Mouse (Mus musculus): ENCODE data around the gene Cadps. TPM values are rescaled to one million over a fixed set of nuclear protein-coding genes. Genes with fewer than 3 reads are reported as not detected.

Gene Cadps
- polyA plus RNA-seq, 1 experiment from 2014 or later, result 0.13 TPM

DNA sequence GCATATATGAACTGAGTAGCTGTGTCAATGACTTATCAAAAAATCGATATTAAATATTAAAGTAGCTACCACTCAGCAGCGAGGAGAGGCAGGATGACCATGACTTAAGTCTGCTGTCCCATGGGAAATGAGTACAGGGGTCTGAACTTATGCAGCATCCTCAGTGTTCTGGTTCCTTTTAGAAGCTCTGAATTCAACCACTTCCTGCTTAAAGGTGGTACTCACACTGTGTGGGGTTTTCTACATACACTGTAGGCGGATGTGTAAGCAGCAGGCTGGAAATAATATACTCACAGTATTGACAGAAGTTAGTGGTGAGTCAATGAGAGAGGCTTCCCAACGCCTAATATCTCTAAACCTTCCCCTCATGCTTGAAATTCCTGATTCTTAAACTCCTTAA lies 215.9 kb downstream of the Cadps start:
- no peaks in the 10 kb centered on the region for H3K4me1 ChIP-seq (replicated peaks; ENCODE audit: insufficient read depth, low read length)
- H3K9ac ChIP-seq (ENCODE audit: low read depth, low read length), result no peak overlapping the region
- no peaks in the 10 kb centered on the region for H3K9me3 ChIP-seq (replicated peaks; ENCODE audit: low read length)
- H3K27ac ChIP-seq, result no peak overlapping the region
- no peaks in the 10 kb centered on the region for H3K27me3 ChIP-seq (ENCODE audit: insufficient read depth, low read length)
- no peak overlapping the region for H3K4me2 ChIP-seq (ENCODE audit: low read length)
- no peak overlapping the region for H3K4me3 ChIP-seq (replicated peaks; ENCODE audit: low read depth, low read length)
- WGBS, result 78% methylated on average over 4 of the region's 4 CpGs
- no peak for TF ChIP-seq CTCF (IDR thresholded peaks at IDR 0.05; ENCODE audit: low read depth)
- no peak for ATAC-seq (replicated peaks; ENCODE audit: low FRiP score, low read depth)
- H3K36me3 ChIP-seq (ENCODE audit: insufficient read depth, low read length), result no peaks in the 10 kb centered on the region
- DNase-seq (ENCODE audit: low spot score), result no peak

DNA sequence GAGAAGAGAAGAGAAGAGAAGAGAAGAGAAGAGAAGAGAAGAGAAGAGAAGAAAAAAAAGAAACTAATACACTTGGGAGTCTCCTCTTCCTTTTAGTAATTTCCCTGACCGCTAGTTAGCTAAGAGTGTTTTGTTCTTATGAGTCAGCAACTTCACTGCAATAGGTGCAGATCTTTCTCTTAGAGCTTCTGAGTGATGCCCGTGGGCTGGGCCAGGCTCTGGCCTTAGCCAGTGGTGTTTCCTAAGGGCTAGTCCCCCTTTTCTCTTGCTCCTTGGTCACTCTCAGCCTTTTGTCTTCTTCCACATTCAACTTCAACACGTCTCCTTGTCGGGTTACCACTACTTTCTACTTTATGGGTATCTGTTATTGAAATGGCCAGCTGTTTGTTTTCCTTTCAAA lies 216.7 kb downstream of the Cadps start:
- Histone ChIP-seq H3K36me3 (ENCODE audit: insufficient read depth, low read length) (no peaks in the 10 kb centered on the region), H3K4me2 (ENCODE audit: low read length) (no peak overlapping the region), H3K4me1 (replicated peaks; ENCODE audit: insufficient read depth, low read length) (no peaks in the 10 kb centered on the region), H3K27me3 (ENCODE audit: insufficient read depth, low read length) (no peaks in the 10 kb centered on the region), H3K27ac (no peak overlapping the region), H3K4me3 (replicated peaks; ENCODE audit: low read depth, low read length) (no peak overlapping the region), H3K9me3 (replicated peaks; ENCODE audit: low read length) (no peaks in the 10 kb centered on the region), H3K9ac (ENCODE audit: low read depth, low read length) (no peak overlapping the region)
- DNase-seq (ENCODE audit: low spot score) (no peak), ATAC-seq (replicated peaks; ENCODE audit: low FRiP score, low read depth) (no peak)
- TF ChIP-seq CTCF (IDR thresholded peaks at IDR 0.05; ENCODE audit: low read depth), result no peak
- 84% methylated on average over 4 of the region's 4 CpGs for WGBS

DNA sequence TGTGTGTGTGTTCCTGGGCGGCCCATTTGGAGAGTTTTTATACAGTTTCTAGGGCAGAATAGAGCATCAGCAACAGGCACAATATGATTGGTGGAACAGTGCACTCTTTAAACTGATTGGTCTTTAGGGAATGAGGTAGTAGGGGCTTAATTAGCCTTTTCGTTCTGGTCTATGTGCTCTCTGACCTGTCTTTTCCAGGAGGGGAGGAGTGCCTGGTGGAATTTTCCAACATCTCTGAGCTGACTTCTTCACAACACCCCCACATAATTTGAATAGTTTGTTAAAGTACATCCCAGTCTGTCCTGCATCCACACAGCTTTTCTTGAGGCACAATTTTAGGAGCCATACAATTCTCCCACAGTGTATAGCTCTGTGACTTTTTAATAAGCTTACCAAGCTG lies 220.8 kb downstream of the Cadps start:
- Histone ChIP-seq H3K4me1 (replicated peaks; ENCODE audit: insufficient read depth, low read length) (no peaks in the 10 kb centered on the region), H3K4me3 (replicated peaks; ENCODE audit: low read depth, low read length) (no peak overlapping the region), H3K4me2 (ENCODE audit: low read length) (no peak overlapping the region), H3K9ac (ENCODE audit: low read depth, low read length) (no peak overlapping the region), H3K27ac (no peak overlapping the region), H3K27me3 (ENCODE audit: insufficient read depth, low read length) (no peaks in the 10 kb centered on the region), H3K36me3 (ENCODE audit: insufficient read depth, low read length) (no peaks in the 10 kb centered on the region), H3K9me3 (replicated peaks; ENCODE audit: low read length) (no peaks in the 10 kb centered on the region)
- TF ChIP-seq CTCF (IDR thresholded peaks at IDR 0.05; ENCODE audit: low read depth), result no peak
- no peak for DNase-seq (ENCODE audit: low spot score)
- 68% methylated on average over 2 of the region's 2 CpGs for WGBS
- ATAC-seq (replicated peaks; ENCODE audit: low FRiP score, low read depth), result no peak

DNA sequence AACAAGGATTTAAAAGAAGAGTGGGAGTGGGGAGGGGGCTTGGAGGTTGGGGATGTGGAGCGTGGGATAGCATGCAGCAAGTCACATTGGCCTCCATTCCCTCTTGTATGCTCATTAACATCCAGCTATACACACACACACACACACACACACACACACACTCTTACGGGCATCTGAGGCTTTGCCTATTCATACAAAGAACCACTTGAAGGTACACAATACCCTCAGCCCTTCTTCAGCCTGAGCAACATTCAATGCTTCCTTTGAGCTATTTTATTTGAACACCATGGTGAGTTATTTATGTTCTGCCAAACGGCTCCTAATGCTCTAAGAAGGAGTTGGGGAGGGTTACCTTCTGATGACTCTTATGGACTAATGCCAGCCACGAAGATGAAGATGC lies 227.6 kb downstream of the Cadps start:
- H3K9ac ChIP-seq (ENCODE audit: low read depth, low read length), result no peak overlapping the region

DNA sequence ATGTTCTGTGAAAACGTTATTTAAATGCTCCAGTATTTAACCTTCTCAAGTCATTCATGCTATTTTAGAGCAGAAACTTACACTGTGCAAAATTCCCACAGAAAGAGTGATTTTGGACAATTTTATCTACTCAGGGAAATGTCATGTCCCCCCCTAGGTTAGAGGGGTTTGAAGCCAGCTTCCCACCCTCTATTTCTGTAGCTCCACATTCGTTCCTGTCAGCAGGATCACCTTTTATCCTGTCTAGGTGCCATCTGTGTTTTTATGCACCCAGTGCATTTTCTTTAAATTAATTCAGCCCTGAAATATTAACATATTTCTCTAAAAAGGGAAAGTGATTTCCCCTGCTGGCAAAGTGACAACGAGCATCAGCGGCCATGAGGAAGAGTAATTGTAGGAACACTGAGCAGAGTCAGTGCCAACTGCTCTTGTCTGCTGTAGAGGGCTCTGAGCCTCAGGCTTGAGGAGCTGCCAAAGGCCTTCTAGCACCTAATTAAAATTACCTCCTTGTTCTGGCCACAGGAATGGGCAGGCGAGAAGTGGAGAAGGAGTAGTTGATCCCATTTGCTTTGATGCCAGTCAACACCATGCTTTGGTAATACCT lies 230.3 kb downstream of the Cadps start:
- ATAC-seq (replicated peaks; ENCODE audit: low FRiP score, low read depth) (no peak), DNase-seq (ENCODE audit: low spot score) (no peak)

More for the DNA sequence above, 227.6 kb downstream of the Cadps start:
- Histone ChIP-seq H3K4me3 (replicated peaks; ENCODE audit: low read depth, low read length) (no peak overlapping the region), H3K27me3 (ENCODE audit: insufficient read depth, low read length) (no peaks in the 10 kb centered on the region), H3K4me1 (replicated peaks; ENCODE audit: insufficient read depth, low read length) (no peaks in the 10 kb centered on the region), H3K36me3 (ENCODE audit: insufficient read depth, low read length) (no peaks in the 10 kb centered on the region), H3K27ac (no peak overlapping the region), H3K9me3 (replicated peaks; ENCODE audit: low read length) (no peaks in the 10 kb centered on the region), H3K4me2 (ENCODE audit: low read length) (no peak overlapping the region)
- DNase-seq (ENCODE audit: low spot score), result no peak
- 68% methylated on average over 4 of the region's 4 CpGs for WGBS
- ATAC-seq (replicated peaks; ENCODE audit: low FRiP score, low read depth), result no peak
- no peak for TF ChIP-seq CTCF (IDR thresholded peaks at IDR 0.05; ENCODE audit: low read depth)

DNA sequence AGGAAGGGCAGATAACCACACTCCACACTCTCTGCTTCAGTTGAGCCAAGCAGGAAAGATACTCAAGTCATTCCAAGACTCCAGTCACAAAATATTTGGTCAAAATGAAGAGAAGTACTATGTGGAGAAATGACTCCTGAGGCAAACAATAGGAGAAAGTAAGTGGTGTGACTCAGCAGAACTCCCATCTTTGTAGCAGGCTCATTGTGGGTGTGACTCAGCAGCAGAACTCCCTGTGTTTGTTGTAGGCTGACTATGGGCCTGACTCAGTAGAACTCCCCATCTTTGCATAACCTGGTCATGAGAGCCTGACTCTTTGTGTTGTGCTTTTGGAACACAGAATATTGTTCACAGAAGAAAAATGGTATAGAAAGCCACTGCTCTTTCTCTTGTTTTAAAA lies 231.1 kb downstream of the Cadps start:
- Histone ChIP-seq H3K27me3 (ENCODE audit: insufficient read depth, low read length) (no peaks in the 10 kb centered on the region), H3K4me1 (replicated peaks; ENCODE audit: insufficient read depth, low read length) (no peaks in the 10 kb centered on the region), H3K36me3 (ENCODE audit: insufficient read depth, low read length) (no peaks in the 10 kb centered on the region), H3K9me3 (replicated peaks; ENCODE audit: low read length) (no peaks in the 10 kb centered on the region), H3K4me2 (ENCODE audit: low read length) (no peak overlapping the region), H3K9ac (ENCODE audit: low read depth, low read length) (no peak overlapping the region), H3K4me3 (replicated peaks; ENCODE audit: low read depth, low read length) (no peak overlapping the region), H3K27ac (no peak overlapping the region)
- ATAC-seq (replicated peaks; ENCODE audit: low FRiP score, low read depth) (no peak), DNase-seq (ENCODE audit: low spot score) (no peak)
- no peak for TF ChIP-seq CTCF (IDR thresholded peaks at IDR 0.05; ENCODE audit: low read depth)

More for the DNA sequence above, 230.3 kb downstream of the Cadps start:
- Histone ChIP-seq H3K27ac (no peak overlapping the region), H3K4me2 (ENCODE audit: low read length) (no peak overlapping the region), H3K9ac (ENCODE audit: low read depth, low read length) (no peak overlapping the region), H3K36me3 (ENCODE audit: insufficient read depth, low read length) (no peaks in the 10 kb centered on the region), H3K9me3 (replicated peaks; ENCODE audit: low read length) (no peaks in the 10 kb centered on the region), H3K4me1 (replicated peaks; ENCODE audit: insufficient read depth, low read length) (no peaks in the 10 kb centered on the region), H3K4me3 (replicated peaks; ENCODE audit: low read depth, low read length) (no peak overlapping the region), H3K27me3 (ENCODE audit: insufficient read depth, low read length) (no peaks in the 10 kb centered on the region)
- 75% methylated on average over 5 of the region's 5 CpGs for WGBS
- TF ChIP-seq CTCF (IDR thresholded peaks at IDR 0.05; ENCODE audit: low read depth), result no peak

DNA sequence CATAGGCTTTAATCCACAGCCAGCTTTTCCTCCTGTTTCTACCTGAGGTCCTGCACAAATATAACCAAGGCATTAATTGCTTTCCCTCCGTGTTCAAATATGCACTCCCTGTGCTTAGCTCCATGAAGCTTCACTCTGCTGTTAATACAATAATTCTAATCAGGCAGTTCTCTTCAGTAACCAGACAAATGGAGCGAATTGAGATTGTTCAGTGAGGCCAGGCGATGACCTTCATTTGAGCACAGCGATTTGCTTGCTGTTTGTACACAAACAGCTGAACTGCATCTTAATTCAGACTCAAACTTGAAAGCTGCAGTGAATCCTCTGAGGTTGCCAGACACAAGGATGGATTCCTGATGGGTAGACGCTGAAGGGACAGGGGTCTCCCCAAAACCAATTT lies 239.3 kb downstream of the Cadps start:
- TF ChIP-seq CTCF (IDR thresholded peaks at IDR 0.05; ENCODE audit: low read depth), result no peak
- Histone ChIP-seq H3K4me1 (replicated peaks; ENCODE audit: insufficient read depth, low read length) (peaks cover 4% of the 10 kb centered on the region; the same call in 1 of the 2 replicates), H3K36me3 (ENCODE audit: insufficient read depth, low read length) (no peaks in the 10 kb centered on the region), H3K4me3 (replicated peaks; ENCODE audit: low read depth, low read length) (no peak overlapping the region), H3K27me3 (ENCODE audit: insufficient read depth, low read length) (no peaks in the 10 kb centered on the region), H3K27ac (no peak overlapping the region), H3K4me2 (ENCODE audit: low read length) (no peak overlapping the region), H3K9ac (ENCODE audit: low read depth, low read length) (no peak overlapping the region), H3K9me3 (replicated peaks; ENCODE audit: low read length) (no peaks in the 10 kb centered on the region)
- ATAC-seq (replicated peaks; ENCODE audit: low FRiP score, low read depth) (no peak), DNase-seq (ENCODE audit: low spot score) (no peak)
- 75% methylated on average over 5 of the region's 5 CpGs for WGBS

Measured in kidney, postnatal 0 days (tissue).